Mouse (Mus musculus) forebrain, embryonic 15.5 days (tissue): Measurements from ENCODE around the gene Hipk2. TPM values are rescaled to one million over a fixed set of nuclear protein-coding genes. Genes with fewer than 3 reads are reported as not detected.

Experiments used
- ATAC-seq: fragments of 200-750 bp; cut with Nextera tagmentation; replicated peaks from 2 replicates; pipeline ENCODE4 v1.8.0; 2017; ENCODE audit warnings: mild to moderate bottlenecking, moderate TSS enrichment, moderate library complexity
- H3K27ac ChIP-seq: fragments of 300-500 bp; sonication (generic); replicated peaks from 2 replicates; pipeline ENCODE4 v1.5.1; 2015; ENCODE audit warnings: mild to moderate bottlenecking, inconsistent platforms
- H3K27me3 ChIP-seq: fragments of 300-500 bp; sonication (generic); 2 replicates; pipeline ENCODE4 v1.6.1; 2015; ENCODE audit warnings: inconsistent platforms
- H3K36me3 ChIP-seq: fragments of 300-500 bp; sonication (generic); 2 replicates; pipeline ENCODE4 v1.6.1; 2015; ENCODE audit warnings: mild to moderate bottlenecking, inconsistent platforms
- H3K4me1 ChIP-seq: fragments of 300-500 bp; sonication (generic); 2 replicates; pipeline ENCODE4 v1.6.1; 2015; ENCODE audit warnings: inconsistent platforms
- H3K4me2 ChIP-seq: fragments of 300-500 bp; sonication (generic); replicated peaks from 2 replicates; pipeline ENCODE4 v1.6.1; 2015; ENCODE audit warnings: mild to moderate bottlenecking, inconsistent platforms
- H3K4me3 ChIP-seq: fragments of 300-500 bp; sonication (generic); 2 replicates; pipeline ENCODE4 v1.5.1; 2015; ENCODE audit warnings: mild to moderate bottlenecking, inconsistent platforms
- H3K9ac ChIP-seq: fragments of 300-500 bp; sonication (generic); replicated peaks from 2 replicates; pipeline ENCODE4 v1.6.1; 2015; ENCODE audit warnings: mild to moderate bottlenecking, inconsistent platforms
- H3K9me3 ChIP-seq: fragments of 300-500 bp; sonication (generic); 2 replicates; pipeline ENCODE4 v1.6.1; 2016; ENCODE audit warnings: inconsistent platforms
- WGBS: fragments of 180-500 bp; shearing (Covaris S2); methylation state at CpG from one replicate; pipeline ENCODE4 v1.1.7; 2015; ENCODE audit warnings: mixed read lengths; 5-methylcytosine and 5-hydroxymethylcytosine counted together
- polyA plus RNA-seq: library from polyadenylated mRNA; unstranded; fragments of >200 nt; fragmentation: Nextera tagmentation; extraction: Ambion mirVana; gene quantifications from 2 replicates; pipeline ENCODE4 v1.2.1, GENCODE M21; 2015

Gene Hipk2
- polyA plus RNA-seq, 1 experiment from 2014 or later: 29.2 TPM

GRCm38 (mm10) chr6:38875258-38876070, 501 bp downstream of the Hipk2 start, which contains the start of gene Tbxas1:
TSS of gene Tbxas1 (plus strand) at chr6:38875404.
- ATAC-seq: peak; percentile 17

GRCm38 (mm10) chr6:38874565-38875257, 1.3 kb downstream of the Hipk2 start:
- no peaks in the 10 kb centered on the region for H3K9me3 ChIP-seq
- H3K27ac ChIP-seq: peak overlapping the region; percentile 97
- peaks cover 4% of the 10 kb centered on the region; the same call in 1 of the 2 replicates for H3K36me3 ChIP-seq
- H3K4me2 ChIP-seq: peak overlapping the region; percentile 74
- H3K27me3 ChIP-seq: no peaks in the 10 kb centered on the region; the same call in 1 of the 2 replicates
- H3K4me3 ChIP-seq: peak overlapping the region; percentile 100
- H3K9ac ChIP-seq: peak overlapping the region; percentile 100
- peaks cover 43% of the 10 kb centered on the region for H3K4me1 ChIP-seq
- peak; percentile 0; the same call in 1 of the 2 replicates for ATAC-seq
- under 1% methylated on average over 23 of the region's 23 CpGs for WGBS

More at GRCm38 (mm10) chr6:38875258-38876070, 501 bp downstream of the Hipk2 start, which contains the start of gene Tbxas1:
- Histone ChIP-seq H3K4me3 (peak within 1 kb of the TSS; percentile 100), H3K9me3 (no peaks in the 10 kb centered on the region), H3K4me1 (peaks cover 38% of the 10 kb centered on the region), H3K36me3 (no peaks in the 10 kb centered on the region; the same call in 1 of the 2 replicates), H3K9ac (peak within 1 kb of the TSS; percentile 100), H3K27me3 (no peaks in the 10 kb centered on the region; the same call in 1 of the 2 replicates), H3K27ac (peak within 1 kb of the TSS; percentile 97), H3K4me2 (peak within 1 kb of the TSS; percentile 74)
- WGBS: under 1% methylated on average over 66 of the region's 77 CpGs

- peaks cover 43% of the 10 kb centered on the region for H3K4me1 ChIP-seq
Measured at GRCm38 (mm10) chr6:38874035-38874434, 1.9 kb downstream of the Hipk2 start.

GRCm38 (mm10) chr6:38873316-38873715, 2.6 kb downstream of the Hipk2 start:
- WGBS: 68% methylated on average over 1 of the region's 1 CpGs
- peak overlapping the region; percentile 74 for H3K4me2 ChIP-seq
- peak overlapping the region; percentile 32; the same call in 1 of the 2 replicates for H3K9ac ChIP-seq
- no peak overlapping the region for H3K27ac ChIP-seq
- peak overlapping the region; percentile 100 for H3K4me3 ChIP-seq
- ATAC-seq: no peak
- H3K4me1 ChIP-seq: peaks cover 43% of the 10 kb centered on the region
- no peaks in the 10 kb centered on the region for H3K9me3 ChIP-seq
- peaks cover 4% of the 10 kb centered on the region; the same call in 1 of the 2 replicates for H3K36me3 ChIP-seq
- no peaks in the 10 kb centered on the region; the same call in 1 of the 2 replicates for H3K27me3 ChIP-seq

More at GRCm38 (mm10) chr6:38874035-38874434, 1.9 kb downstream of the Hipk2 start:
- H3K9ac ChIP-seq: peak overlapping the region; percentile 100
- peak overlapping the region; percentile 100 for H3K4me3 ChIP-seq
- WGBS: 1% methylated on average over 8 of the region's 8 CpGs
- peak; percentile 29; the same call in 1 of the 2 replicates for ATAC-seq
- H3K4me2 ChIP-seq: peak overlapping the region; percentile 74
- H3K9me3 ChIP-seq: no peaks in the 10 kb centered on the region
- H3K27me3 ChIP-seq: no peaks in the 10 kb centered on the region; the same call in 1 of the 2 replicates
- peak overlapping the region; percentile 97 for H3K27ac ChIP-seq
- peaks cover 4% of the 10 kb centered on the region; the same call in 1 of the 2 replicates for H3K36me3 ChIP-seq

- H3K9ac ChIP-seq: no peak overlapping the region
- H3K4me2 ChIP-seq: no peak overlapping the region
- no peak overlapping the region for H3K4me3 ChIP-seq
- no peak overlapping the region for H3K27ac ChIP-seq
- whole genome bisulfite sequencing: 15% methylated on average over 7 of the region's 7 CpGs
- peaks cover 48% of the 10 kb centered on the region for H3K4me1 ChIP-seq
- ATAC-seq: no peak
- no peaks in the 10 kb centered on the region for H3K9me3 ChIP-seq
- no peaks in the 10 kb centered on the region for H3K27me3 ChIP-seq
- peaks cover 4% of the 10 kb centered on the region; the same call in 1 of the 2 replicates for H3K36me3 ChIP-seq
Measured at GRCm38 (mm10) chr6:38871051-38871450, 4.9 kb downstream of the Hipk2 start.

- Histone ChIP-seq H3K4me3 (no peak overlapping the region), H3K4me2 (no peak overlapping the region), H3K36me3 (peaks cover 4% of the 10 kb centered on the region; the same call in 1 of the 2 replicates), H3K9me3 (no peaks in the 10 kb centered on the region), H3K9ac (no peak overlapping the region), H3K27ac (no peak overlapping the region), H3K27me3 (no peaks in the 10 kb centered on the region), H3K4me1 (peaks cover 51% of the 10 kb centered on the region)
- ATAC-seq: no peak
- WGBS: 26% methylated on average over 2 of the region's 2 CpGs
Measured at GRCm38 (mm10) chr6:38870070-38870469, 5.9 kb downstream of the Hipk2 start.

- Histone ChIP-seq H3K4me3 (no peak overlapping the region), H3K9ac (no peak overlapping the region), H3K27me3 (no peaks in the 10 kb centered on the region), H3K4me1 (peaks cover 48% of the 10 kb centered on the region), H3K9me3 (no peaks in the 10 kb centered on the region), H3K27ac (no peak overlapping the region), H3K4me2 (no peak overlapping the region), H3K36me3 (peaks cover 4% of the 10 kb centered on the region; the same call in 1 of the 2 replicates)
- 98% methylated on average over 1 of the region's 1 CpGs for WGBS
- ATAC-seq: no peak
Measured at GRCm38 (mm10) chr6:38868974-38869373, 7.0 kb downstream of the Hipk2 start.

- H3K4me1 ChIP-seq: peaks cover 32% of the 10 kb centered on the region
- no peak for ATAC-seq
- 7% methylated on average over 1 of the region's 1 CpGs for WGBS
- peaks cover 4% of the 10 kb centered on the region; the same call in 1 of the 2 replicates for H3K36me3 ChIP-seq
- no peak overlapping the region for H3K27ac ChIP-seq
- H3K4me2 ChIP-seq: no peak overlapping the region
- no peaks in the 10 kb centered on the region for H3K9me3 ChIP-seq
- H3K9ac ChIP-seq: no peak overlapping the region
- H3K27me3 ChIP-seq: no peaks in the 10 kb centered on the region
- no peak overlapping the region for H3K4me3 ChIP-seq
Measured at GRCm38 (mm10) chr6:38867291-38867690, 8.7 kb downstream of the Hipk2 start.

- H3K36me3 ChIP-seq: 0 out of 2 replicates have a peak, but pooled peaks cover 4% of the 10 kb centered on the region
- peaks cover 26% of the 10 kb centered on the region for H3K4me1 ChIP-seq
- no peak overlapping the region for H3K27ac ChIP-seq
- H3K27me3 ChIP-seq: no peaks in the 10 kb centered on the region
- 73% methylated on average over 2 of the region's 2 CpGs for WGBS
- H3K9ac ChIP-seq: no peak overlapping the region
- H3K4me3 ChIP-seq: no peak overlapping the region
- no peak for ATAC-seq
- H3K4me2 ChIP-seq: no peak overlapping the region
- no peaks in the 10 kb centered on the region for H3K9me3 ChIP-seq
Measured at GRCm38 (mm10) chr6:38866761-38867160, 9.2 kb downstream of the Hipk2 start.

- 73% methylated on average over 1 of the region's 1 CpGs for WGBS
- Histone ChIP-seq H3K4me2 (no peak overlapping the region), H3K4me1 (peaks cover 22% of the 10 kb centered on the region), H3K9me3 (no peaks in the 10 kb centered on the region), H3K27me3 (no peaks in the 10 kb centered on the region), H3K4me3 (no peak overlapping the region), H3K9ac (no peak overlapping the region), H3K36me3 (0 out of 2 replicates have a peak, but pooled peaks cover 4% of the 10 kb centered on the region), H3K27ac (no peak overlapping the region)
- ATAC-seq: no peak
Measured at GRCm38 (mm10) chr6:38866357-38866756, 9.6 kb downstream of the Hipk2 start.

GRCm38 (mm10) chr6:38865805-38866204, 10.2 kb downstream of the Hipk2 start:
- Histone ChIP-seq H3K4me1 (peaks cover 20% of the 10 kb centered on the region), H3K27me3 (no peaks in the 10 kb centered on the region)
- no peak for ATAC-seq

More at GRCm38 (mm10) chr6:38865805-38866204, 10.2 kb downstream of the Hipk2 start:
- Histone ChIP-seq H3K4me2 (no peak overlapping the region), H3K9ac (no peak overlapping the region), H3K9me3 (no peaks in the 10 kb centered on the region), H3K36me3 (0 out of 2 replicates have a peak, but pooled peaks cover 4% of the 10 kb centered on the region), H3K4me3 (no peak overlapping the region), H3K27ac (no peak overlapping the region)
